Mouse (Mus musculus) kidney, adult 2 months (tissue): ENCODE measurements at regions not wholly inside any gene's neighbourhood (a gene's known extent, or its start where the extent isn't known, plus 50 kb on each side); places are given as distances from the start of the nearest gene placed in this dataset.
A peak's percentile ranks its signal among the peaks of the same experiment; 100 is the strongest.

Experiments
- DNase-seq: peaks from one replicate; pipeline ENCODE4 v3.0.0; 2021
- H3K27ac ChIP-seq: fragments of 200-500 bp; 2 replicates; pipeline ENCODE4 v1.5.1; 2012; ENCODE audit warnings: low read depth, low read length, control low read depth, inconsistent platforms; ENCODE audit not compliant: insufficient read depth
- H3K27me3 ChIP-seq: fragments of 200-500 bp; replicated peaks from 2 replicates; pipeline ENCODE4 v1.6.1; 2012; ENCODE audit warnings: mild to moderate bottlenecking, moderate library complexity, low read length, inconsistent platforms; ENCODE audit not compliant: control insufficient read depth, insufficient read depth
- H3K36me3 ChIP-seq: fragments of 200-500 bp; 2 replicates; pipeline ENCODE4 v1.6.1; 2012; ENCODE audit warnings: mild to moderate bottlenecking, moderate library complexity, low read length, inconsistent platforms; ENCODE audit not compliant: control insufficient read depth, insufficient read depth
- H3K4me1 ChIP-seq: fragments of 200-500 bp; 2 replicates; pipeline ENCODE4 v1.6.1; 2011; ENCODE audit warnings: low read length; ENCODE audit not compliant: control insufficient read depth, insufficient read depth
- H3K4me3 ChIP-seq: fragments of 200-500 bp; 2 replicates; pipeline ENCODE4 v1.5.1; 2011; ENCODE audit warnings: mild to moderate bottlenecking, low read depth, low read length, control low read depth; ENCODE audit not compliant: insufficient read depth
- CTCF ChIP-seq: fragments of 200-500 bp; conservative IDR thresholded peaks from 2 replicates; pipeline ENCODE4 v1.5.1; 2011; ENCODE audit warnings: low read depth, mild to moderate bottlenecking, control low read depth, low read length, moderate library complexity, mixed read lengths; ENCODE audit not compliant: insufficient read depth, insufficient read length
- POLR2A ChIP-seq: fragments of 200-500 bp; IDR thresholded peaks from one replicate; pipeline ENCODE4 v1.6.1; 2011; ENCODE audit warnings: low read depth, low read length, control low read depth
- WGBS: fragments of 180-500 bp; shearing (Covaris S2); methylation state at CpG from one replicate; pipeline ENCODE4 v1.1.7; 2018; 5-methylcytosine and 5-hydroxymethylcytosine counted together

DNA sequence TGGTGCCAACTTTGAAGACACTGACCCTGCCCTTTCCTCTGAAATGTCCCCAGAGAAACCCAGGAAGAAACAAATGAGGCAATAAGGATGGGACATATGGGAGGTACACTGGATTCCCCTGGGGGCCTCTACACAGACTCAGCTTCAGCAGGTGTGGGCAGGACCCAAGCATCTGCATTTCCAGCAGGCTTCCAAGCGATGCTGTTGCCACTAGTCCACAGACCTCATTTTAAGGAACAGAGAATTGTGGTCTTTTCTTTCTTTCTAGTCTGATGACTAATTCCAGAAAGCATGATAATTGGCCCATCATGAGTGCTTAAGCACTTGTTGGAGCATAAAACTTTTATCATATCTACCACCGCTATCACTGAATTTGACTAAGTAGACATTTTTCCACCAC is 251.6 kb upstream of the Cdh5 start:
- no peak for TF ChIP-seq POLR2A
- no peak for TF ChIP-seq CTCF
- no peak for DNase-seq
- 88% methylated on average over 2 of the region's 2 CpGs for WGBS

DNA sequence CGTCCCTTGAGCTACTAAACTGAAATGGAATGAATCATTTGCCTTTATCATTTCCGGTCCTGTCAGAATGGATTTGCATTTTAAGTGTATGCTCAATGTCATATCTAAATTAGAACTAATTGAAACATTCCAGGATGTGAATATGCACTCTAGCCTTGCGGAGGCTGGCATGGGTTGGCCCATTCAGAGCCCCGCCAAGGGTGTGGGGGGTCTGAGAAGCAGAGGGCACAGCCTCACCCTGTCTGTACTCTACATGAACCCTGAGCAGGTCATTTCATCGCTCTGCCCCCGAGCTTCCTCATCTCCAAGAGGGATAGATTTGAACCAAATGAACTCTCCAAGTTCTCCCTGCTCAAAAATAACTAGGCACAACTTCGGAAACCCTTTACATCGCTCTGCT is 250.1 kb upstream of the Cdh5 start:
- H3K27me3 ChIP-seq = no peaks in the 10 kb centered on the region
- no peak overlapping the region for H3K4me3 ChIP-seq
- TF ChIP-seq CTCF (no peak), POLR2A (no peak)
- no peak for DNase-seq
- H3K36me3 ChIP-seq = no peaks in the 10 kb centered on the region
- WGBS = 78% methylated on average over 8 of the region's 8 CpGs
- H3K27ac ChIP-seq = no peak overlapping the region
- no peaks in the 10 kb centered on the region for H3K4me1 ChIP-seq

More for the DNA sequence above, 251.6 kb upstream of the Cdh5 start:
- H3K4me3 ChIP-seq = no peak overlapping the region
- H3K27me3 ChIP-seq = no peaks in the 10 kb centered on the region
- no peaks in the 10 kb centered on the region for H3K36me3 ChIP-seq
- H3K27ac ChIP-seq = no peak overlapping the region
- no peaks in the 10 kb centered on the region for H3K4me1 ChIP-seq

DNA sequence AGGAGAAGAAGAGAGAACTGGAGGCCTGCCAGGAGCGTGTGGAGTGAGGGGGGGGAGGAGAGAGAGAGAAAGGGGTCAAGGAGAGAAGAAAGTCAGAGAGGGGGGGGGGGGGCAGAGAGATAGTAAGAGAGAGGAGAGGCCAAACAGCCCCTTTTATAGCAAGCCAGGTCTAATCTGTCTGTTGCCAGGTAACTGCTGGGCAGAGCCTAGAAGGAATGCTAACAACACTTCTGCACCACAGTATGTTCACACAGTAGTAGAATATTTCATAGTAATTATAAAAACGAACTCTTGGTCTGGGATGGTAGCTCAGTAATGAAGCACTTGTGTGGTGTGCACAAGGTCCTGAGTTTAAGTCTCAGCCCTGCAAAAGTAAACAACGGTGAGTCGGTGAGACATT is 248.4 kb upstream of the Cdh5 start:
- H3K27me3 ChIP-seq = no peaks in the 10 kb centered on the region
- H3K4me1 ChIP-seq = no peaks in the 10 kb centered on the region
- no peaks in the 10 kb centered on the region for H3K36me3 ChIP-seq
- WGBS = 80% methylated on average over 4 of the region's 4 CpGs
- no peak overlapping the region for H3K4me3 ChIP-seq
- TF ChIP-seq POLR2A (no peak), CTCF (no peak)
- no peak for DNase-seq
- H3K27ac ChIP-seq = no peak overlapping the region

DNA sequence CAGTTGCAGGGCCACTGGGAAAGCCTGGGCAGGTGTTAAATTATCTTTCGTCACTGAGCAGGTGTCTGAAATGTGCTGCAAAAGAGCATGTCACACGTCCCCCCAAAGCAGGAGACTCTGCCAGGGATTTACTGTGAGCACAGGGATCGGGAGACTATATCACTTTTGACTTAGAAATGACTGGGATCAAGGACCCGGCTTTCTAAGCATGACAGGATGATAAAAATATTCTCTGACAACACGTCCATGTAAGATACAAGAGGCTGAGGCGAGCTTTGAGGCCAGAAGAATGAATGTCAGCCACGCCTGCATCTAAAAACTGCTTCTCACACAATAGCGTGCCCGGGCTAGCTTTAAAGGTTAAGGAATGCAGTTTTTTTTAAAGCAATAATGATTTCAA is 246.1 kb upstream of the Cdh5 start:
- DNase-seq = no peak
- Histone ChIP-seq H3K4me3 (no peak overlapping the region), H3K36me3 (no peaks in the 10 kb centered on the region), H3K27ac (no peak overlapping the region), H3K4me1 (no peaks in the 10 kb centered on the region), H3K27me3 (no peaks in the 10 kb centered on the region)
- no peak for TF ChIP-seq CTCF
- TF ChIP-seq POLR2A = no peak
- WGBS = 77% methylated on average over 9 of the region's 9 CpGs

DNA sequence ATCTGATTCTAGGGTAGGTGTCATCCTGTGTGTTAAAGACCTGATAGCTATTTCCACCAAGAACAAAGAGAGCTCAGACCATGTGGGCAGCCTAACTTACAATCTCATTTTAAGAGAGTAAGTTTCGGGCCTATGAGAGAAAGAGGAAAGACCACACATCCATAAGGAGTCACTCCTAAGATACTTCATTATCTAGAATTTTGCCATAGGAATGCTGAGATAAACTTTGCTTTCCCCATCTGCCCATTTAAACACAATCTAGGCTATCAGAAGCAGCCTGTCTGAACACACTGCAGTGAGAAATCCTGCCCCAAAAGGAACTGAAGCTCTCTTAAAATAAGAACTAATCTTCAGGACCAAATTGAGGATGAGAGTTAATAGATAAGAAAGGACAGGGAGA is 242.3 kb upstream of the Cdh5 start:
- Histone ChIP-seq H3K27me3 (no peaks in the 10 kb centered on the region), H3K4me3 (no peak overlapping the region), H3K36me3 (no peaks in the 10 kb centered on the region), H3K27ac (no peak overlapping the region), H3K4me1 (no peaks in the 10 kb centered on the region)
- TF ChIP-seq POLR2A (no peak), CTCF (no peak)
- WGBS = 93% methylated on average over 1 of the region's 1 CpGs
- no peak for DNase-seq

DNA sequence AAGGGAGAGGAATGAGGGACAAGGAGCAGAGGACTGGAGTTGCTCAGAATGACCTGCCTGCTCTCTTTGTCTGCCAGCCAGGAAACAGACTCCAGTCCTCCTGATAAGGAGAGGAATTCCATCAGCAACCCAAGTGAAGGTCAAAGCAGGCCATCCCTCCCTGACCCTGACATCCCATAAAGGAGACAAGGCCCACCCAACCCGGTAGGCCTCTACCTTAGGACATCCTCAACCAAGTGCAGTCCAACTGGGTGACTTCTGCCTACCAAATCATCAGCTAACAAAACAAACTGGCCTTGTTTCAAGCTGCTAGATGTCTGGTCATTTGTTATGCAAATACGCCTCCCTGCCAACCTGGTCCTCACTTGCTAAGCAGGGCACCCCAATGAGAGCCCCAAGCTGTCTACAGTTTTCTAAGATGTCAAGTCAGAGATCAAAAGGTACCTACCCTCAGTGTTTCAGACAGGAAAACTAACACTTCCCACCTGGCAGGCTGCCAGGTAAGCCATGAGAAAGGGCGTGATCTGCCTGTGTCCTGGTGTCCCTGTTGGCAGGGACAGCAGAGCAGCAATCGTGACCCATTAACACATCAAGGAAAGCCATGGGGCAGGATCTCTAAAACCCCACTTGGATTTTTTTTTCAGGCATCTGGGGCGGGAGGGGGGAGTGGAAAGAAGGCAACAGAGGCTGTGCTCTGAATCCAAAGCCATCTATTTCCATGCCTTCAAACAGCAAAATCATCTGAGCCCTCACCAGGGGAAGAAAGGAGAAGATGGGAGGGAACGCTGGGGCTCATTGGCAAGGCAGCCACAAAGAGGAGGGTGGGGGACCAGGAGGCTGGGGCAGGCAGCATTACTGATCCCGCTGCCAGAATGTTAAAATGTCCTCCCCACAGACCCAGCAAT is 227.6 kb upstream of the Cdh5 start:
- no peaks in the 10 kb centered on the region for H3K27me3 ChIP-seq
- DNase-seq = peak; percentile 21
- WGBS = 46% methylated on average over 7 of the region's 7 CpGs
- H3K4me3 ChIP-seq = no peak overlapping the region
- TF ChIP-seq CTCF = no peak
- H3K4me1 ChIP-seq = no peaks in the 10 kb centered on the region
- no peak overlapping the region for H3K27ac ChIP-seq
- no peaks in the 10 kb centered on the region for H3K36me3 ChIP-seq

DNA sequence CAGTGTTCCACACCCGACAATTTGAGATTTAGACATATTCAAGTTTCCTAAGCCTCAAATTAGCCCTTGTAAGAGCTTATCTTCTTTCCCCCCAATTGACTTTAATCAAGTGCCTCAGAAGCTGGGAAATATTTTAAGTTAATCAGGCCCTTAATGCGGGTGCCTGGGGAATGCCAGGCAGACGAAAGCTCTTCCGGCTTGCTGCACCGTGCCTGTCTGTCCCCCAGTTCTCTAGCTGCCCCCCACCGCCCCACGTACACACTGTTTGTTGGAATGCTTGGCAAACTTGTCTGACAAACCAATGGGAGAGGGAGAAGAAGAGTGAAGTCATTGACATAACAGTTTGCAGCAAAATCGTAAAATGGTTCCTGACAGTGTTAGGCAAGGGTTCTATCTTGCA is 226.9 kb upstream of the Cdh5 start:
- H3K27ac ChIP-seq = no peak overlapping the region
- no peaks in the 10 kb centered on the region for H3K4me1 ChIP-seq
- 74% methylated on average over 8 of the region's 8 CpGs for WGBS
- DNase-seq = no peak
- no peaks in the 10 kb centered on the region for H3K36me3 ChIP-seq
- TF ChIP-seq POLR2A (no peak), CTCF (no peak)
- H3K4me3 ChIP-seq = no peak overlapping the region
- no peaks in the 10 kb centered on the region for H3K27me3 ChIP-seq
